Mouse (Mus musculus) c-Kit-positive CD71-positive TER-119-negative erythroid progenitor cells, embryonic 14.5 days (primary cell): Measurements from ENCODE around the gene Zfp551.

Experiments used
- DNase-seq: peaks from one replicate; pipeline ENCODE4 v3.0.0-alpha.2; 2013; ENCODE audit warnings: low read depth

Gene Zfp551

GRCm38 (mm10) chr7:12422245-12422849, at the start of gene Zfp551:
Gene Zfp551, minus strand, starts transcription at chr7:12422751.
- peak; percentile 37 for DNase-seq

DNA sequence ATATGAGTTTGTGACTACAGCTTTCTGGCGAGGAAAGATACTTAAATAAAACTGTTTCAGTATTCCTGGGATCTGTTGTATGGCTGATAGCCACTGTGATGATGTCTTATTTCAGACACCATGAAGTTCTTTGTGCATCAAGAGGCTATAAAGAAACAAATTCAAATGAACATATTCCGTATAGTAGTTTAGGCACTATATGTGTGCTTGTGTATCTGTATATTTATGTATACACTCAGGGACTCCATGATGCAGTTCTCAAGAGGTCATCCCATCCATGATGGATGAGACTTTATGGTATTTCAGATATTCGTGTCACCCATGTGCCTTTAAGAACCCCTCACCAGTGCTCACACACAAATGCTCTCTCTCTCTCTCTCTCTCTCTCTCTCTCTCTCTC, 304 bp upstream of the Zfp551 start:
- no peak for DNase-seq

GRCm38 (mm10) chr7:12421741-12422140, 810 bp downstream of the Zfp551 start:
- no peak for DNase-seq

DNA sequence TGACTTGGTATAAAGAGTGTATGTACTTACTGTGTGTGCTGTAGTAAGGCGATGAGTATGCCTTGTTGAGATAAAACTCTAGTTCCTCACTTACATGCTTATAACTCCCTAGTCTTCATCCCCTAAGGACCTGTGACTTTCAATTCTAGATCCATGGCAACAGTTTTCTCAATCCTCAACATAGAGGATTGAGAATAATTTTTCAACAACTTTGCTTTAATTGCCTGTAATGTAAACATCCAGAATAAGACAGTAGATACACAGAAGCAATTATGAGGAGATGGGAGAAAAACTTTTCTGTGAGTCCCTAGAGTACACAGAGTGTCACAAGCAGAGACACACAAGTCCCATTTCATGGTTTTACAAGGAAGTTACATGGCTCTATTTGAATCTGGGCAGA, 53.4 kb downstream of the Zfp551 start, which contains the start of gene Vmn1r84:
Gene Vmn1r84 (minus strand): TSS at position 101 of the 400 bp plus-strand sequence.
- no peak for DNase-seq
